Mouse (Mus musculus): ENCODE data around the gene Sh3d21.

Gene Sh3d21

GRCm38 (mm10) chr4:126108061-126108740, 55.1 kb downstream of the Sh3d21 start:
- DNase-seq (ENCODE audit: low spot score) = no peak

- no peak for DNase-seq (ENCODE audit: low spot score)
Observed at GRCm38 (mm10) chr4:126105131-126105783, 58.0 kb downstream of the Sh3d21 start.

- DNase-seq (ENCODE audit: low spot score) = no peak
Observed at GRCm38 (mm10) chr4:126104261-126105075, 58.8 kb downstream of the Sh3d21 start.

GRCm38 (mm10) chr4:126103590-126104068, 59.7 kb downstream of the Sh3d21 start, which contains the start of gene Stk40:
Stk40 (plus strand) TSS chr4:126103957.
- DNase-seq (ENCODE audit: low spot score) = peak; percentile 98

GRCm38 (mm10) chr4:126103057-126103581, 60.2 kb downstream of the Sh3d21 start:
- DNase-seq (ENCODE audit: low spot score) = peak; percentile 94

GRCm38 (mm10) chr4:126102061-126102841, 61.0 kb downstream of the Sh3d21 start:
- DNase-seq (ENCODE audit: low spot score) = peak; percentile 65

- DNase-seq (ENCODE audit: low spot score) = no peak
Observed at GRCm38 (mm10) chr4:126100764-126101163, 62.5 kb downstream of the Sh3d21 start.
